Mouse (Mus musculus) bone marrow macrophage, adult 2 months (primary cell): ENCODE results near the gene B230104I21Rik. TPM values are rescaled to one million over a fixed set of nuclear protein-coding genes. Genes with fewer than 3 reads are reported as not detected.

Experiments
- H3K27ac ChIP-seq: 2 replicates; pipeline ENCODE4 v1.5.1; 2012; ENCODE audit warnings: low read depth, low read length; ENCODE audit not compliant: insufficient read depth
- H3K4me1 ChIP-seq: 2 replicates; pipeline ENCODE4 v1.6.1; 2012; ENCODE audit warnings: low read length; ENCODE audit not compliant: control insufficient read depth, insufficient read depth
- H3K4me3 ChIP-seq: 2 replicates; pipeline ENCODE4 v1.5.1; 2012; ENCODE audit warnings: mild to moderate bottlenecking, low read length, moderate library complexity; ENCODE audit not compliant: insufficient read depth
- CTCF ChIP-seq: IDR thresholded peaks from 2 replicates; pipeline ENCODE4 v1.5.1; 2012; ENCODE audit warnings: low read depth, mild to moderate bottlenecking, low read length, moderate library complexity
- POLR2A ChIP-seq: IDR thresholded peaks from 2 replicates; pipeline ENCODE4 v1.6.1; 2012; ENCODE audit warnings: mild to moderate bottlenecking, low read depth, low read length, borderline replicate concordance
- polyA plus RNA-seq: library from polyadenylated mRNA; stranded (reverse); fragments of >200 nt; gene quantifications from 2 replicates; pipeline ENCODE4 v1.2.4, GENCODE M21; 2012; ENCODE audit not compliant: missing spikeins, insufficient read depth, insufficient read length

The B230104I21Rik gene
- polyA plus RNA-seq, 1 experiment = not detected

- no peak overlapping the region for H3K27ac ChIP-seq
Measured at GRCm38 (mm10) chr4:154393196-154394122, 57.5 kb downstream of the B230104I21Rik start.

DNA sequence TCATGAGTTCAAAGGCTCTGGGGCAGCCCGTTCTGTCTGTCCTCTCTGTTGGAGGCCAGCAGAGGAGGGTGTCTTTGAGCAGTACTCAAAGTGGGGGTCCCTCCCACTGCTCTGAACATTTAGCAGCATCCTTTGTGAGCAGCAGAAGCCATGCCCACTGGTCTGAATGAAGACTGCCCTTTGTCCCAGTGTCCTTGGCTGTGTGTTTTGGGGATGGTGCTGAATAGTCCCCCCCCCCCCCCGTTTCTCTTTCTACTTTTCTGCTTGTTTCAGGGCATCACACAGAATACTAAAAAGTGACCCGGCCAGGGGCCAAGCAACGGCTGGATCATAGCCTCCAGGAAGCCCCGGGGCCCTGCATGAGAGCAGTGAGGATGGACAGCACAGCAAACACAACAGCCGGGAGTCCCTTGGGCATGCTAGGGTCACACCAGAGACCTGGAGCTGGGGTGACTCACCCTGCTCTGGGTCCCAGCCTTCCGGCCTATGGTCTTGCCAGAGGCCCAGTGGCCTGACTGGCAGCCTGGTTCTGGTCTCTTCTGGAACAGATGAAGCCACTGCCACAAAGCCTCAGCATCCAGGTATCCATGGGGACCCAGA is 58.3 kb downstream of the B230104I21Rik start:
- H3K27ac ChIP-seq = no peak overlapping the region
- TF ChIP-seq POLR2A (no peak), CTCF (no peak)
- no peaks in the 10 kb centered on the region for H3K4me1 ChIP-seq
- H3K4me3 ChIP-seq = no peak overlapping the region

More at GRCm38 (mm10) chr4:154393196-154394122, 57.5 kb downstream of the B230104I21Rik start:
- H3K4me3 ChIP-seq = no peak overlapping the region
- H3K4me1 ChIP-seq = no peaks in the 10 kb centered on the region
- TF ChIP-seq POLR2A = no peak
- no peak for TF ChIP-seq CTCF

- H3K4me1 ChIP-seq = no peaks in the 10 kb centered on the region
- H3K27ac ChIP-seq = no peak overlapping the region
- no peak for TF ChIP-seq POLR2A
- no peak for TF ChIP-seq CTCF
- H3K4me3 ChIP-seq = no peak overlapping the region
Measured at GRCm38 (mm10) chr4:154396652-154397301, 60.9 kb downstream of the B230104I21Rik start.

Other genes with a start within 250 kb of the B230104I21Rik start
- not detected in 2 replicates for gene Trp73, start 195.9 kb upstream of the B230104I21Rik start, polyA plus RNA-seq
- gene Wrap73, start 193.8 kb upstream of the B230104I21Rik start, polyA plus RNA-seq = 10.0 and 12.7 TPM in 2 replicates
- 117 and 127 TPM in 2 replicates for gene Tprgl, start 175.5 kb upstream of the B230104I21Rik start, polyA plus RNA-seq
- not detected in 2 replicates for gene Megf6, start 165.4 kb upstream of the B230104I21Rik start, polyA plus RNA-seq
- gene Arhgef16, start 34.5 kb upstream of the B230104I21Rik start, polyA plus RNA-seq = not detected in 2 replicates